Mouse (Mus musculus) embryo, embryonic 11.5 days (tissue): Measurements from ENCODE around the gene Stx4a.

ENCODE experiments used
- DNase-seq: peaks from one replicate; pipeline ENCODE4 v3.0.0-alpha.2; 2012; ENCODE audit warnings: low read depth, low spot score

Stx4a gene

GRCm38 (mm10) chr7:127898179-127898956, 74.3 kb downstream of the Stx4a start:
- no peak for DNase-seq
